Mouse (Mus musculus): ENCODE measurements around the gene Tapbp. TPM values are rescaled to one million over a fixed set of nuclear protein-coding genes. Genes with fewer than 3 reads are reported as not detected.
"Not testable (repeated sequence)": the region's sequence is repeated elsewhere in the genome, so short reads cannot be mapped to it uniquely, and the experiment has no call there.

The Tapbp gene
- polyA plus RNA-seq, 1 experiment: 71.7 TPM

DNA sequence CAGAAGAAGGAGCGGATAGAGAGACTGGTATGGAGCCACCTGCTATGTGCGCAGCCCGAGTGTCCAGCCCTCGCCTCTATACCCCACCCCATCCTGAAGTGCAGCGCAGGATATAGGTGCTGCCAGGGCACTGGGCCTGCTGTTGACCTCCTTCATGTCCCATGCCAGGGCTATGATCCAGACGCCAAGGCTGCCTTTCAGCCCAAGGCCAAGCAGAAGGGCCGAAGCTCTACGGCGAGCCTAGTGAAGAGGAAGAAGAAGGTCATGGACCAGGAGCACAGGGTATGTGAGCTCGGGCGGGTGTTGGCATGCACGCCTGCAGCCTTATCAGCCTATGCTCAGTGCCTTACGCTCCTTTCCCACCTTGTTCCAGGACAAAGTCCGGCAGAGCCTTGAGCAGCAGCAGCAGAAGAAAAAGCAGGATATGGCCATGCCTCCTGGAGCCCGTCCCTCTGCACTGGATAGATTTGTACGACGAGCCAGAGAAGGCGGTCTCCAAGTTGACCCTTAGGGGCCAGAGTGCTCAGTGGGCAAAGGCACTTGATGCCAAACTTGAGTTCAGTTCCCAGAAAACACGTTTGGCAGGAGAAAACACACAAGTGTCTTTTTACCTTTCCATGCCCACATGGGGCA lies 33.3 kb downstream of the Tapbp start:
- TF ChIP-seq CTCF (IDR thresholded peaks at IDR 0.05; ENCODE audit: control insufficient read depth, insufficient read depth, insufficient replicate concordance, low read depth, low read length) (no peak), POLR2A (IDR thresholded peaks at IDR 0.05; ENCODE audit: control insufficient read depth, low read depth, low read length) (no peak)
- Histone ChIP-seq H3K27me3 (ENCODE audit: control insufficient read depth, insufficient read depth, low read length) (no peaks in the 10 kb centered on the region), H3K4me3 (ENCODE audit: control insufficient read depth, low read depth, low read length) (no peak overlapping the region), H3K27ac (ENCODE audit: control insufficient read depth, insufficient read depth, low read depth, low read length) (no peak overlapping the region), H3K4me1 (ENCODE audit: control insufficient read depth, insufficient read depth, low read length) (peaks cover 17% of the 10 kb centered on the region), H3K36me3 (ENCODE audit: control insufficient read depth, insufficient read depth, low read length) (peaks cover 1% of the 10 kb centered on the region; the same call in 1 of the 2 replicates)

DNA sequence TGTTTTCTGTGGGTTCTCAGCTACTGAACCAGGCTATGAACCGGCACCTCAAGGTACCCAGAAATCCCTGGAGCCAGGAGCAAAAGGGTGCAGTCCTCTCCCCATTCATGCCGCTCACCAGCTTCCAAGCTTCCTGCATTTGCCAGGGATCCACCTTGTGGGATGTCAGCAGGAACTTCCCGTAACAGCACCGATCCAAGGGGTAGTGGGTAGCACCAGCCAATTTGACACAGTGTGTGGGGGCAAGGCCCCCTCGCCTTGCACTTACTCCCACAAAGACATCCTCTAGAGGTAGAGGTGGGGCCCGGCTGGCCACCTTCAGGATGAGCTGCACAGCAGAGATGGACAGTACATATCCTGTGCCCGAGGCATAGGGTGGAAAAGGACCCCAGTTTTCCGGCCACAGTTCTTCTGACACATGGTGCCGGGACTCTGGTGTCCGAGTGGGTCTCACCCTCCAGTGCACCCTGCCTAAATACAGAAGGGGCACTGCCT lies 34.5 kb downstream of the Tapbp start:
- Histone ChIP-seq H3K4me3 (ENCODE audit: control insufficient read depth, low read depth, low read length) (no peak overlapping the region; the same call in 1 of the 2 replicates), H3K27me3 (ENCODE audit: control insufficient read depth, insufficient read depth, low read length) (no peaks in the 10 kb centered on the region), H3K4me1 (ENCODE audit: control insufficient read depth, insufficient read depth, low read length) (peaks cover 19% of the 10 kb centered on the region), H3K36me3 (ENCODE audit: control insufficient read depth, insufficient read depth, low read length) (no peaks in the 10 kb centered on the region; the same call in 1 of the 2 replicates), H3K27ac (ENCODE audit: control insufficient read depth, insufficient read depth, low read depth, low read length) (no peak overlapping the region)
- no peak for TF ChIP-seq POLR2A (IDR thresholded peaks at IDR 0.05; ENCODE audit: control insufficient read depth, low read depth, low read length)
- TF ChIP-seq CTCF (IDR thresholded peaks at IDR 0.05; ENCODE audit: control insufficient read depth, insufficient read depth, insufficient replicate concordance, low read depth, low read length): no peak

DNA sequence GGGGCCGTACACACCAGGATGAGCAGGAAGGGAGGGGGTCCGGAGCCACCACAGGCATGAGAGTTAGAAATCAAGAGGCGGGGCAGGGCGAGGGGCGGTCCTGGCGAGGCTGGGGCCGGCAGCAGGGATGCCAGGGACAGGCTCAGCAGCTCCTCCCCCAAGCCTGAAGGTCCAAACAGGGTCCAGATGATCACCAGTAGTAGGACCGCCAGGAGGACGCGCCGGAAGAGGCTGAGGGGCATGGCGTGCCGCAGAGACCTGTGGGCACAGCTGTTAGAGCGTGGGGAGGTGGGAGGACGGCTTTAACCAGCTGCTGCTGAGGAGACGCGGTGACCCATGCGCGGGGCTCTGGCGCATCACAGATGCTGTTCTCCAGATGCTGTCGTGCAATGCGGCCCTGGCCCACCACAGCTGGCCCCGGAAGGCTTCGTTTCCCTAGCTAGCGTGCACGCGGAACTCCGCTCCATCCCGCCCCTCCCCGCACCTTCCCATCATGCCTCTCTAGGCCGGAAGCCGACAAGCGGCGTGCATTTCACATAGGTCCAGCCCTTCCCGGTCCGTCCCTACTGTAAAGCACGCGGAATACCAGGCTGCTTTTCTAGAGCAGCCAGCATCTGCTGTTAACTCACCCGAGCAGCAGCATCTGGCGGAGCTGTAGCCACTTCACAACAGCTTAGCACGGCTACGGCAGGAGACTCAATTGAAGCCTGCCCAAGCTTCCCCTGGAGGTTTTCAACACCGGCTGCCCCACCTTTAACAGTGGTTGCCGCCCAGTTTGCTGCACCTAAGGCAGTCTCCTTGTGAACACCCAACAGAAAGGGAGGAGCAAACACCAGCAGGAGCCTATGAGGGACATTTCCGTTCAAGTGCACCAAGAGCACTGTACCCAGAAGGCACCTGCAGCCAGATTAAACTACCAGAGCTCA lies 35.6 kb downstream of the Tapbp start, which contains the start of gene B3galt4:
B3galt4 (minus strand) TSS at position 468 of the 926 bp plus-strand sequence.
- Histone ChIP-seq H3K4me1 (ENCODE audit: control insufficient read depth, insufficient read depth, low read length) (peaks cover 20% of the 10 kb centered on the region), H3K27me3 (ENCODE audit: control insufficient read depth, insufficient read depth, low read length) (no peaks in the 10 kb centered on the region), H3K4me3 (ENCODE audit: control insufficient read depth, low read depth, low read length) (peak within 1 kb of the TSS; percentile 60), H3K27ac (ENCODE audit: control insufficient read depth, insufficient read depth, low read depth, low read length) (peak within 1 kb of the TSS; percentile 19; the same call in 1 of the 2 replicates), H3K36me3 (ENCODE audit: control insufficient read depth, insufficient read depth, low read length) (no peaks in the 10 kb centered on the region; the same call in 1 of the 2 replicates)
- TF ChIP-seq CTCF (IDR thresholded peaks at IDR 0.05; ENCODE audit: control insufficient read depth, insufficient read depth, insufficient replicate concordance, low read depth, low read length) (no peak), POLR2A (IDR thresholded peaks at IDR 0.05; ENCODE audit: control insufficient read depth, low read depth, low read length) (peak; percentile 59; the same call in 1 of the 2 replicates)

DNA sequence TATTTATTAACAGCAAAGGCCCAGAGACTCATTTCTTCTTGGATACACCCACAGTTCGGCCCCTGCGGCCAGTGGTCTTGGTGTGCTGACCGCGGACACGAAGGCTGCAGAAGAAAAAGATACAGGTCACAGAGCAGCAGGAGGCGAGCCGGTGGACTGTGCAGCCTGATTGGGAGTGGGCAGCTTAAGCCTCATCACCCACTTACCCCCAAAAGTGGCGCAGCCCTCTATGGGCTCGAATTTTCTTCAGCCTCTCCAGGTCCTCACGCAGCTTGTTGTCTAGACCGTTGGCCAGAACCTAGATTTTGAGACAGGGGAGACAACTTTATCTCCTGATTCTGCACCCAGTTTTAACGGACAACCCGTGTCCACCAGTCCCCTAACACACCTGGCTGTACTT lies 36.3 kb downstream of the Tapbp start:
- not testable (repeated sequence) for H3K36me3 ChIP-seq (ENCODE audit: control insufficient read depth, insufficient read depth, low read length)

DNA sequence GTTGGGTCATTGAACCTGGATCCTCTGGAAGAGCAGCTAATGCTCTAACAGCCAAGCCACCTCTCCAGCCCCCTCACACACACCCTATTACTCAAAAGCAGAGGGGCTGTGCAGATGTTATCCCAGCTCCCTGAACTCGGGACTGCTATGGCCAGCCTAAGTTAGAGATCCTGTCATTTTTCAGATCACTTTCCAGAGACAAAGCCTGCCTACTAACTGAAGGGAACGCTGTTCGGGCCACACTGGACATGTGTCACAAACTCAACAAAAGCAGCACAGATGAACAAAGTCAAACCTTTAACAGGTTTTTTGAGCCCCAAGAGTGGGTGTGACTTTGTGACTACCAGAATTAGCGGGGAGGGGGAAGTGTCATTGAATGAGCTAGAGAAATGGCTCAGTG lies 37.2 kb downstream of the Tapbp start:
- Histone ChIP-seq H3K27ac (ENCODE audit: control insufficient read depth, insufficient read depth, low read depth, low read length) (no peak overlapping the region), H3K36me3 (ENCODE audit: control insufficient read depth, insufficient read depth, low read length) (no peaks in the 10 kb centered on the region; the same call in 1 of the 2 replicates), H3K4me3 (ENCODE audit: control insufficient read depth, low read depth, low read length) (no peak overlapping the region), H3K27me3 (ENCODE audit: control insufficient read depth, insufficient read depth, low read length) (no peaks in the 10 kb centered on the region), H3K4me1 (ENCODE audit: control insufficient read depth, insufficient read depth, low read length) (peaks cover 22% of the 10 kb centered on the region)
- no peak for TF ChIP-seq CTCF (IDR thresholded peaks at IDR 0.05; ENCODE audit: control insufficient read depth, insufficient read depth, insufficient replicate concordance, low read depth, low read length)
- no peak for TF ChIP-seq POLR2A (IDR thresholded peaks at IDR 0.05; ENCODE audit: control insufficient read depth, low read depth, low read length)

More for the DNA sequence above, 36.3 kb downstream of the Tapbp start:
- not testable (repeated sequence) for H3K27ac ChIP-seq (ENCODE audit: control insufficient read depth, insufficient read depth, low read depth, low read length); H3K4me3 ChIP-seq (ENCODE audit: control insufficient read depth, low read depth, low read length); H3K27me3 ChIP-seq (ENCODE audit: control insufficient read depth, insufficient read depth, low read length)
- H3K4me1 ChIP-seq (ENCODE audit: control insufficient read depth, insufficient read depth, low read length): peaks cover 22% of the 10 kb centered on the region

DNA sequence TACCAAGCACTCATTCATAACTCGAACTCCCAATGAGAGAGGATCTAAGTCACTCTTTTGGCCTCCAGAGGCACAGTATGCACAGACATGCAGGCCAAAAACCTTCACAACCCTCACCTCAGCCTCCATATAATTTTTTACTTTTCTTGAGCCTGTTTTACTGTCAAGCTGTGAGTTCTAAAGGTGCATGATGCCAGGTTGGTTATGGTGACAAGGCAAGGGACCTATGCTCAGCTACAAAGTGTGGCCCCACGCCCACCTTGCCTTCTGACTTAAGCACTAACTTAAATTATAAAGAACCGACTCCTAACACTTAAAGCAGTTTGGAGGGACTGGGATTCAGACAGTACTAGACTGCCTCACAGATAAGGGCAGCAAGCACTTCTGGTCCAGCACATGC lies 37.6 kb downstream of the Tapbp start:
- Histone ChIP-seq H3K27ac (ENCODE audit: control insufficient read depth, insufficient read depth, low read depth, low read length) (no peak overlapping the region), H3K36me3 (ENCODE audit: control insufficient read depth, insufficient read depth, low read length) (no peaks in the 10 kb centered on the region; the same call in none of the 2 replicates), H3K4me1 (ENCODE audit: control insufficient read depth, insufficient read depth, low read length) (peaks cover 22% of the 10 kb centered on the region), H3K4me3 (ENCODE audit: control insufficient read depth, low read depth, low read length) (no peak overlapping the region), H3K27me3 (ENCODE audit: control insufficient read depth, insufficient read depth, low read length) (no peaks in the 10 kb centered on the region)
- TF ChIP-seq CTCF (IDR thresholded peaks at IDR 0.05; ENCODE audit: control insufficient read depth, insufficient read depth, insufficient replicate concordance, low read depth, low read length): no peak
- TF ChIP-seq POLR2A (IDR thresholded peaks at IDR 0.05; ENCODE audit: control insufficient read depth, low read depth, low read length): no peak

DNA sequence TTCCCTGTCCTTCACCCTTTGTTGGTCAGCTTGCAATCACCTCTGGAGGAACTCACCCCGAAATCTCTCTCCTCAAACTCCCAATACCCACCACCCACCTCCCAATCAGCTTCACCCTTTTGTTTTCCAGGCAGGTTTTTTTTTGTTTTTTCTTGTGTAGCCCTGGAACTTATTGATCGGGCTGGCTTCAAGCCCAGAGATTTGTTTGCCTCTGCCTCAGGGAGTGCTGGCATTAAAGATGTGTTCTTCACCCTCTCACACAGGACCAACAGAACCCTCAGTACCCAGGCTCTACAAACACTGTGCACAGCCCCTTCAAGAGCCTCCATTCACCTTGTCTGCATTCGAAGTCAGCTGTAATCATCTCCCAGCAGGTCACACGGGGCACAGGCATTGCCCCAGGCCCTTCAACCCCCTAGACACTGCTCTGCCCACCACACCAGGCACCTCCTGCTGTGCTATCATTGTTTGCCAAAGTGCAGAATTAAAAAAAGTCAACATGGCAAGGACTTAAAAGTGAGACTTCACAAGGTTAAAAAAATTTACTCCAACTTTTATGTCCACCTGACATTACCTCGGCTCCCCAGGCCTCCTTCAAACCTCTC lies 38.4 kb downstream of the Tapbp start:
- Histone ChIP-seq H3K4me1 (ENCODE audit: control insufficient read depth, insufficient read depth, low read length) (peaks cover 22% of the 10 kb centered on the region), H3K36me3 (ENCODE audit: control insufficient read depth, insufficient read depth, low read length) (no peaks in the 10 kb centered on the region; the same call in none of the 2 replicates)
- TF ChIP-seq POLR2A (IDR thresholded peaks at IDR 0.05; ENCODE audit: control insufficient read depth, low read depth, low read length) (no peak), CTCF (IDR thresholded peaks at IDR 0.05; ENCODE audit: control insufficient read depth, insufficient read depth, insufficient replicate concordance, low read depth, low read length) (no peak)

More for the DNA sequence above, 38.4 kb downstream of the Tapbp start:
- H3K4me3 ChIP-seq (ENCODE audit: control insufficient read depth, low read depth, low read length): no peak overlapping the region
- H3K27me3 ChIP-seq (ENCODE audit: control insufficient read depth, insufficient read depth, low read length): no peaks in the 10 kb centered on the region
- no peak overlapping the region for H3K27ac ChIP-seq (ENCODE audit: control insufficient read depth, insufficient read depth, low read depth, low read length)
